Mouse (Mus musculus) right cerebral cortex, adult 18-20 months (tissue): ENCODE data around the gene Cyp2d9.
"Not testable (repeated sequence)": the region's sequence is repeated elsewhere in the genome, so short reads cannot be mapped to it uniquely, and the experiment has no call there.

Experiments used
- DNase-seq: peaks from one replicate; pipeline ENCODE4 v3.0.0; 2022; ENCODE audit warnings: mixed read lengths

The Cyp2d9 gene

DNA sequence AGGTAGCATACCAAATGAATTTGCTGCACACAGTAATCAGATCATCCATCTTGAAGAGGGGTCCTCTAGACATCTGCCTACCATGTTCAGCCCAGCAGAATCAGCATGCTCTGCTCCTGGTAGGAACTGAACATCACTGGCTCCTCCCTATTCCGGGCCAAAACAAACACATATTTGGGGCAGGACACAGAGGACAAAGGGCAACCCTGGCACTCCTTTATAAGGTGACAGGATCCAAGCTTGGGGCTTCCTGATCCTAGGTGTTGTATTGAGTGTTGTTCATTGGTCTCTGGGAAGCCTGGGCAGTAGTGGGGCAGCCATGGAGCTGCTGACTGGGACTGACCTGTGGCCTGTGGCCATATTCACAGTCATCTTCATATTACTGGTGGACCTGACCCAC lies 18.9 kb downstream of the Cyp2d9 start:
- DNase-seq: not testable (repeated sequence)

DNA sequence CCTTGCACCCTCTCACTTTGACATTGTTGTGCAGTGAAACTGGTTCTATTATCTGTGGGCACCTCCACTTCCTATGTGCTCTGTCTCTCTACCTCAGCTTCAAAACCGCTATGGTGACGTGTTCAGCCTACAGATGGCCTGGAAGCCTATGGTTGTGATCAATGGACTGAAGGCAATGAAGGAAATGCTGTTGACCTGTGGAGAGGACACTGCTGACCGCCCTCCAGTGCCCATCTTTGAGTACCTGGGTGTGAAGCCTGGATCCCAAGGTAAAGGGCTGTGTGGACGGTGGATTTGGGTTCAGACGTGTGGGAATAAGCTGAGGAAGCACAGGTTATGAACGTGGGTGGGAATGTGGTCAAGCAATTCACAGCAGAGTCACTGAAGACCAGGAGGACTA lies 20.3 kb downstream of the Cyp2d9 start:
- not testable (repeated sequence) for DNase-seq

DNA sequence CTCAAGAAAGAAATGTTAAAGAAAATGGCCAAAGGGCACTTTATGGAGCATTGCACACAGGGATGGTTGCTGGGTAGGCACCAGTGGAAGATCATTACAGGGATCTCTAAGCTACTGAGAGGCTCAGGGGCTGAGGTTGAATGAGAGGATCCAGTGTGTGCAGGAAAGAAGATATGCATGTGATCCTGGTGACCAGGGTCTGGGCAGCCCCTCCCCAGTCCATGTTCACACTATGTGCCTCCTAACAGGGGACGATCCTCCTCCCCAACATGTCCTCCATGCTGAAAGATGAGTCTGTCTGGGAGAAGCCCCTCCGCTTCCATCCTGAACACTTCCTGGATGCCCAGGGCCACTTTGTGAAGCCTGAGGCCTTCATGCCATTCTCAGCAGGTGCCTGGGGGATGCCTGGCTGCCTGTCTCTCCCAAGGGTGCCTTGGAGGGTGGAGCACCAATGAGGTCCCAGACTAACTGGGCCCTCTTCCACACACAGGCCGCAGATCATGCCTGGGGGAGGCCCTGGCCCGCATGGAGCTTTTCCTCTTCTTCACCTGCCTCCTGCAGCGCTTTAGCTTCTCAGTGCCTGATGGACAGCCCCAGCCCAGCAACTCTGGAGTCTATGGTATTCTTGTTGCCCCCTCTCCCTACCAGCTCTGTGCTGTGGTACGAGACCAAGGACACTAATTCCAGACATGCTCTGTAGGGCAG lies 23.0 kb downstream of the Cyp2d9 start:
- not testable (repeated sequence) for DNase-seq

DNA sequence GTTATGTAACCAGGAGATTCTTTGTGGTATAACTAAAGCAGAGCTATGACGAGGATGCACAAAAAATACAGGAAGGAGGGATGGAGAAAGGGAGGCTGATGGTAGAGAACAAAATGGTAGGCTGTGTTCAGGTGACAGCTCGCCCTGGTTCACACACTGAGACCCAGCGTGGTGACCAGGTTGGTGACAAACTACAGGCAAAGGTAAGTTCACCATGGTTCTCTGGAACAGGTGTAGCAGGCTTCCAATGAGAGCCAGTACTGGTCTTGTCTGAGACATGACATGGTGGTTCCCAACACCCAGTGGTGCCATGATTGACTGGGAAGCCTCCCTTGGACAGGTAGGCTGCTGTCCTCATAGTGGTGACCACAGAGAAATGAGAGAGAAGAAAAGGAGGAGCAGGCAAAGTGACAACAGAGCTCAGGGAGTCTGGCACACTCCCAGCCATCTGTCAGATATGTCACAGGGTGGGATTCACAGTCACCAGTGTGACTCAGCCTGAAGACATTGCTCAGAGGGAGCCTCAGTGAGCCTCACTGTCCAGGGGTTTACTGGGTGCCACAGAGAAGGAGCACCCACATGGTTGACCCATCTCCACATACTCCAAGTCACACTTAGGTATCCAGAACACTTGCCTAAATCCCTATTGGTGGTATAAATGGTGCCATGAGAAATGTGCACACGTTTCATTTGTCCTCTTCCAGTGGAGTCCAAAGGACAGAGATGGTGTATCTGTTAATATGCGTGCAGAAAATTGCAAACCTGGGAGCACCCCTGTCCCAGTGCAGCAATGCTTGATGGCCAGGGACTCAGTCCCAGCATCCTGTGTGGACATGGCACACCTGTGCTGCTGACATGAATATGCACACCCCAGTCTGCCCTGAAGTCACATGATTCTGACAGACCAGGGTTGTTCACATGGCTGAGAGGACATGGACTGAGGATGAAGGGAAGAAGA lies 24.1 kb downstream of the Cyp2d9 start:
- no peak for DNase-seq

DNA sequence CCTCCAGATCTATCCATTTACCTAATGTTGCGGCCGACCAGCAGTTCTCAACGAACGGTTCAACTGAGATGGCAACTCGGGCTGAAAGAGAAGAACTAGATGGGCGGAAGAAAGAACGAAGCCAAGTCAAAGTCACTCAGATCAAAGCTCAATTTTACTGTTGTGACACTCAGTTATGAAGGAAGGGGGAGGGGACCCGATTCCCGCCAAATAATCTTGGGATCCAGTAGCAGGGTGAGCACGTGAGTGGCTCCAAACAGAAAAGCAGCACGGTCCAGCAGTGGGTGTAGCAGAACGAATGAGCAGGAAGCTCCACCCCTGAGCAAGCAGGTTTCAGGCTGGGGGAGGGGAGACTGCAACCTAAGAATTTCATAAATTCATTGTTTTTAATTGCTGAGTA lies 26.0 kb downstream of the Cyp2d9 start:
- DNase-seq: not testable (repeated sequence)

DNA sequence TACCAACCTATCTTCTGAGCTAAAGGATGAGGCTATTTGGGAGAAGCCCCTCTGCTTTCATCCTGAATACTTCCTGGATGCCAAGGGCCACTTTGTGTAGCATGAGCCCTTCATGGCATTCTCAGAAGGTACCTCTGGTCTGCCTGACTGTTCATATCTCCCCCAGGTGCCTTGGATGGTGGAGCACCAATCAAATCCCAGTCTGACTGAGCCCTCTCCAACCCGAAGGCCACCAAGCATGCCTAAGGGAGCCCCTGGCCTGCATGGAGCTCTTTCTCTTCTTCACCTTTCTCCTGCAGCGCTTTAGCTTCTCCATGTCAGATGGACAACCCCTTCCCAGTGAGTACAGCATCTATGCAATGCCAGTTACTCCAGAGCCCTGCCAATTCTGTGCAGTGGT lies 31.5 kb downstream of the Cyp2d9 start:
- no peak for DNase-seq

DNA sequence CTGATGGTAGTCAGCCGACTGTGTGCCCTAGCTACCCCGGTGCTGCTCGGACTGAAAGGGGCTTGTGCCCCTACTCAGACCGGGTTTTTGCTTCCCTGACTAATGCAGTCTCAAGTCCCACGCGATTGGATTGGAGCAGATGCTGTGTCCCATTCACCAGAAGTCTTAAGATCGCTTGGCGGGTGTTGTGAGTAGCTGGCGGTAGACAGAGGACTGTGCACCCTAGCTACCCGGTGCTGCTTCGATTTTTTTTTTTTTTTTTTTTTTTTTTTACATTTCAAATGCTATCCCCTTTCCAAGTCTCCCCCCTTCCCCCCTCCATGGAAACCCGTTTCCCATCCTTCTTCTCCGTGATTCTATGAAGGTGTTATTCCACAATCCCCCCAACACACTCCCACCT lies 61.0 kb downstream of the Cyp2d9 start:
- DNase-seq: not testable (repeated sequence)
